Mouse (Mus musculus): Measurements from ENCODE around the gene Lhx9. TPM values are rescaled to one million over a fixed set of nuclear protein-coding genes. Genes with fewer than 3 reads are reported as not detected.
"Not testable (repeated sequence)": the region's sequence is repeated elsewhere in the genome, so short reads cannot be mapped to it uniquely, and the experiment has no call there.

Lhx9 gene
- 0.05 TPM in 1 of 2 replicates, not detected in the other for polyA plus RNA-seq (2014; fragmentation: Nextera tagmentation; extraction: Ambion mirVana)

- Histone ChIP-seq H3K27me3 (ENCODE audit: insufficient read depth, low read length) (peaks cover 69% of the 10 kb centered on the region), H3K4me1 (ENCODE audit: insufficient read depth) (no peaks in the 10 kb centered on the region), H3K36me3 (ENCODE audit: insufficient read depth) (peaks cover 9% of the 10 kb centered on the region; the same call in 1 of the 2 replicates), H3K4me2 (peak within 1 kb of the TSS; percentile 58), H3K27ac (ENCODE audit: low read depth) (no peak within 1 kb of the TSS), H3K9ac (no peak within 1 kb of the TSS), H3K9me3 (ENCODE audit: low read depth, low read length) (no peaks in the 10 kb centered on the region), H3K4me3 (ENCODE audit: low read depth, low read length) (peak within 1 kb of the TSS; percentile 30)
- ATAC-seq (ENCODE audit: insufficient read depth) (peak; percentile 62), DNase-seq (no peak)
- no peak for TF ChIP-seq CTCF (IDR thresholded peaks at IDR 0.05; ENCODE audit: low read depth)
- under 1% methylated on average over 33 of the region's 33 CpGs for WGBS
Measured at GRCm38 (mm10) chr1:138848511-138849109, at the start of gene Lhx9. Lhx9 (minus strand) TSS chr1:138848577.

GRCm38 (mm10) chr1:138896088-138896487, 47.7 kb upstream of the Lhx9 start:
- DNase-seq: no peak
- H3K4me2 ChIP-seq: no peak overlapping the region
- H3K9me3 ChIP-seq (ENCODE audit: low read depth, low read length): no peaks in the 10 kb centered on the region

GRCm38 (mm10) chr1:138877470-138878254, 29.3 kb upstream of the Lhx9 start:
- H3K27me3 ChIP-seq (ENCODE audit: insufficient read depth, low read length): no peaks in the 10 kb centered on the region
- TF ChIP-seq CTCF (IDR thresholded peaks at IDR 0.05; ENCODE audit: low read depth): no peak
- H3K4me3 ChIP-seq (ENCODE audit: low read depth, low read length): no peak overlapping the region
- no peak overlapping the region for H3K27ac ChIP-seq (ENCODE audit: low read depth)
- no peaks in the 10 kb centered on the region for H3K4me1 ChIP-seq (ENCODE audit: insufficient read depth)
- no peak for DNase-seq
- no peaks in the 10 kb centered on the region for H3K36me3 ChIP-seq (ENCODE audit: insufficient read depth)
- H3K4me2 ChIP-seq: no peak overlapping the region
- H3K9ac ChIP-seq: no peak overlapping the region
- no peak for ATAC-seq (ENCODE audit: insufficient read depth)
- WGBS: 95% methylated on average over 14 of the region's 14 CpGs
- H3K9me3 ChIP-seq (ENCODE audit: low read depth, low read length): no peaks in the 10 kb centered on the region

More at GRCm38 (mm10) chr1:138896088-138896487, 47.7 kb upstream of the Lhx9 start:
- Histone ChIP-seq H3K27me3 (ENCODE audit: insufficient read depth, low read length) (no peaks in the 10 kb centered on the region), H3K36me3 (ENCODE audit: insufficient read depth) (no peaks in the 10 kb centered on the region), H3K27ac (ENCODE audit: low read depth) (no peak overlapping the region), H3K9ac (no peak overlapping the region), H3K4me1 (ENCODE audit: insufficient read depth) (no peaks in the 10 kb centered on the region), H3K4me3 (ENCODE audit: low read depth, low read length) (no peak overlapping the region)
- no peak for TF ChIP-seq CTCF (IDR thresholded peaks at IDR 0.05; ENCODE audit: low read depth)
- 76% methylated on average over 3 of the region's 3 CpGs for WGBS
- no peak for ATAC-seq (ENCODE audit: insufficient read depth)

GRCm38 (mm10) chr1:138876371-138877045, 28.1 kb upstream of the Lhx9 start:
- H3K27me3 ChIP-seq (ENCODE audit: insufficient read depth, low read length): no peaks in the 10 kb centered on the region
- H3K9ac ChIP-seq: no peak overlapping the region
- H3K4me2 ChIP-seq: 0 out of 2 replicates have a peak overlapping the region, but pooled peaks have one; percentile 18
- no peaks in the 10 kb centered on the region for H3K4me1 ChIP-seq (ENCODE audit: insufficient read depth)
- 54% methylated on average over 16 of the region's 16 CpGs for WGBS
- peak; percentile 62; the same call in 1 of the 2 replicates for ATAC-seq (ENCODE audit: insufficient read depth)
- no peaks in the 10 kb centered on the region for H3K9me3 ChIP-seq (ENCODE audit: low read depth, low read length)
- H3K27ac ChIP-seq (ENCODE audit: low read depth): no peak overlapping the region
- peak; percentile 29 for DNase-seq
- no peaks in the 10 kb centered on the region for H3K36me3 ChIP-seq (ENCODE audit: insufficient read depth)
- no peak for TF ChIP-seq CTCF (IDR thresholded peaks at IDR 0.05; ENCODE audit: low read depth)
- H3K4me3 ChIP-seq (ENCODE audit: low read depth, low read length): no peak overlapping the region

GRCm38 (mm10) chr1:138856101-138856950, 7.9 kb upstream of the Lhx9 start, which contains the start of gene 2310009B15Rik:
2310009B15Rik (minus strand) TSS chr1:138856852.
- H3K36me3 ChIP-seq (ENCODE audit: insufficient read depth); H3K9me3 ChIP-seq (ENCODE audit: low read depth, low read length); H3K4me1 ChIP-seq (ENCODE audit: insufficient read depth); H3K27me3 ChIP-seq (ENCODE audit: insufficient read depth, low read length): not testable (repeated sequence)
- Histone ChIP-seq H3K4me2 (peak within 1 kb of the TSS; percentile 36), H3K27ac (ENCODE audit: low read depth) (peak within 1 kb of the TSS; percentile 65; the same call in 1 of the 2 replicates), H3K4me3 (ENCODE audit: low read depth, low read length) (peak within 1 kb of the TSS; percentile 42), H3K9ac (peak within 1 kb of the TSS; percentile 41; the same call in 1 of the 2 replicates)
- ATAC-seq (ENCODE audit: insufficient read depth): peak; percentile 99
- peak; percentile 81 for DNase-seq
- WGBS: under 1% methylated on average over 39 of the region's 79 CpGs

- TF ChIP-seq CTCF (IDR thresholded peaks at IDR 0.05; ENCODE audit: low read depth): no peak
- H3K4me1 ChIP-seq (ENCODE audit: insufficient read depth): no peaks in the 10 kb centered on the region
- no peak overlapping the region for H3K4me3 ChIP-seq (ENCODE audit: low read depth, low read length)
- H3K4me2 ChIP-seq: no peak overlapping the region
- ATAC-seq (ENCODE audit: insufficient read depth) (no peak), DNase-seq (no peak)
- no peak overlapping the region for H3K9ac ChIP-seq
- H3K27me3 ChIP-seq (ENCODE audit: insufficient read depth, low read length): peaks cover 46% of the 10 kb centered on the region
- H3K27ac ChIP-seq (ENCODE audit: low read depth): no peak overlapping the region
- peaks cover 9% of the 10 kb centered on the region; the same call in 1 of the 2 replicates for H3K36me3 ChIP-seq (ENCODE audit: insufficient read depth)
- 88% methylated on average over 1 of the region's 1 CpGs for WGBS
- H3K9me3 ChIP-seq (ENCODE audit: low read depth, low read length): no peaks in the 10 kb centered on the region
Measured at GRCm38 (mm10) chr1:138850823-138851222, 2.4 kb upstream of the Lhx9 start.

Data from lung, embryonic 14.5 days (tissue).